Mouse (Mus musculus) cerebellum, adult 2 months (tissue): ENCODE data around the gene Cpn1.

Experiments used
- CTCF ChIP-seq: fragments of 200-500 bp; IDR thresholded peaks from 2 replicates; pipeline ENCODE4 v1.5.1; 2011; ENCODE audit warnings: low read depth, mild to moderate bottlenecking, control low read depth, low read length, moderate library complexity, borderline replicate concordance; ENCODE audit not compliant: insufficient read depth
- POLR2A ChIP-seq: fragments of 200-500 bp; IDR thresholded peaks from 2 replicates; pipeline ENCODE4 v1.6.1; 2011; ENCODE audit warnings: low read length, control low read depth, borderline replicate concordance; ENCODE audit not compliant: insufficient read depth

DNA sequence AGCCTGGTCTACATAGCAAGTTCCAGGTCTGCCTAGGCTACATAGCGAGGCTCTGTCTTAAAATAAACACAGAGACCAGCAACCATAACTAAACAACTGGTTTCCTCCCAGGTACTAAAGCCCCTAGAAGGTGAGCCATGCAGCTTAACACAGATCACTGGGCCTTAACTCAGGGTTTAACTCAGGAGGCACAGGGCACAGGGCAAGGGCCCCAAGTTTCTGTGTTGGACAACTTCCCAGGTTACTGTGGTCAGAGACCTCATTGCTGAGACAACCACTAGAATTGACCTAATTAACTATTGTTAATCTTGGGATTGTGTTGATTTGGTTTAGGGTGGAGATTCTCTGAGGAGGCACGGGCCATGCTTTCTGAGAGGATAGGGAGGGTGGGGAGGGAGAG is 19.9 kb downstream of the Cpn1 start:
- no peak for TF ChIP-seq POLR2A
- TF ChIP-seq CTCF: no peak
